Mouse (Mus musculus): Measurements from ENCODE around the gene Gm42791.

Gm42791 gene

GRCm38 (mm10) chr5:148976876-148977275 lies 18.1 kb downstream of the Gm42791 start:
- DNase-seq: no peak

DNA sequence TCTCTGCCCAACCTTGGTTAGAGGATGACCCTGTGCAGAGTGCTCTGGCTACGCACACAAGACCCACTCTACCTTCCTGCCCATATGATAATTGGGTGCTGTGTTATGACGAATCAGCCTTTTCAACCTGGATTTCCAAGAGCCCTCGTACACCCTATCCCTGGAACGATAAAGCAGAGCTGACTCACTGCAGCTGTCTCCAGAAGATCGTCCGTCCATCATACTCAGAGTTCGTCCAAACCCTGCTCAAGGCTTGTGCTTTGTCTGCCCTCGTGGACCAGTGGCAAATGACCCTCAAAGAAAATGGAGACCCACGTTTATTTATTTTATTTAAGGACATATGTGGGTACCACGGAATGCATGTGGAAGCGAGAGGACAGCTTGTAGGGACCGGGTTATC lies 19.9 kb downstream of the Gm42791 start:
- DNase-seq: no peak

DNA sequence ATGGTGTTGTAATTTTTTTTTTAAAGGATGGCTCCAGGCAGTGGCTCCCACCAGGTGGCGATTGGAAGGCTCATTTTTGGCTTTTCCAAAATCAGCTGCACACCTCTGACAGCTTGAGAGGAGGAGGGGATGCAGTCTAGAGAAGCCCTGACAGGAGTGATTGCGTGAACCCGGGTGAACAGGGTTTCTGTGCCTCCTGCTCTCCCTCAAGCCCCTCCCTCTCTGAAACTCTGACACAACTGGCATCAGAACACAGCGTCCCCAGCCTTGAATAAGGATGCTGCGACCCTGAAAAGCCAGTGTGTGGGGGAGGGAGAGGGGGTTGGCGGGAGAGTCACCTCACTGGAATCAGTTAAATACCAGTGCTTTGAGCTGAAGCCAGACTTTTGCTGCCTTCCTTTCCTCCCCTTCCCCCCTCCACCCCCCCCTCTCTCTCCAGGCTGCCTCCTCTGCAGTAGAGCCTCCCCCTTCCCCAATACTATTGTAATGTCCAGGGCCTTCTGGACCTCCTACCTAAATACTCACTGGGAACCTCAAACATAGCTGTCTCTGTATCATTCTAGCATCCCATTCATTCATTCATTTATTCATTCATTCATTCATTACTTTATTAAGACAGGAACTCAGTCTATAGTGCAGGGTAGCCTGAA lies 21.8 kb downstream of the Gm42791 start:
- no peak for DNase-seq

DNA sequence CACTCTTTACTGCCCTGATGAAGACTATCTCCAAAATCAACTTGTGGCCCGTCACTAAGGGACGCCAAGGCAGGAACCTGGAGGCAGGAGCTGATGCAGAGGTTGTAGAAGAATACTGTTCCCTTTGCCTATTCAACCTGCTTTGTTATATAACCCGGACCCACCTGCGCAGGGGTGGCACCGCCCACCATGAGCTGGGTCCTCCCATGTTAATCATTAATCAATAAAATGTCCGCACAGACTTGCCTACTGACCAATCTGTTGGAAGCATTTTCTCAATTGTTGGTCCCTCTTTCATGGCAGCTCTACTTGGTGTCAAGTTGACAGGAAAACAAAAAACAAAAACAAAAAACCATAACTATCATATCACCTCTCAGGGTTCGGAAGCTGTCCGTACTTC lies 22.8 kb downstream of the Gm42791 start:
- no peak for DNase-seq

DNA sequence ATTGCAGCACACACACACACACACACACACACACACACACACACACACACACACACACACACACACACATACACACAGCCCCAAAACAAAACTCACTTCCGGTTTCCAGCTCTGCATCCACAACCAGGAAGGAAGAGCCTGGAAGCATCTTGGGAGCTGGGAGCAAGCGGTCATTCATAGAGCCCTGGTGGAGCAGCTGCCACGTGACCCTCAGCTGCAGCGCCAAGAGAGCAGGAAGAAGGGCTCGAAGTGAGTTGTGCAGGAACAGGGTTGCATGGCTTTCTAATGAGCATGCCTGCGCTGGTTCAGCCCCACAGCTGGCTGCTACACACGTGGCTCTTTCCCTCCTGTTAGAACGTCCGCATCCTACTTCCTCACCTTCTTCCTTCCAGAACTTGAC lies 25.3 kb downstream of the Gm42791 start:
- peak; percentile 68 for DNase-seq

GRCm38 (mm10) chr5:148968958-148969576 lies 25.9 kb downstream of the Gm42791 start:
- peak; percentile 46 for DNase-seq

DNA sequence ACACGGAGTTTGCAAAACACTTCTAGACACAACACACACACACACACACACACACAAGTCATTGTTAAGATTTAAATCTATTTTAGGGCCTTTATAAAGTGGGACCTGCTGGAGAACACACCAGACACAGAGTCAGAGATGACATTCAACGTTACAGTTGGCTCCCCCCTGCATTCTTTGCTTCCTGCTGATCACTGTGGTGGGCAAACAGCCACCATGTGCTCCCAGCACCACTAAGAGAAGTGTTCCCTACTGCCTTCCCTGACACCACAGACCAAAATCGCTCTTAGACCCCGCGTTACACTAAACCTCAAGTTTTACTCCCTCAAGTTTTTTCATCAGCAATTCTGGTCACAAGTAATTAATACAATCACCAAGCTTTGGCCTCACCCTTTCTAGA lies 26.8 kb downstream of the Gm42791 start:
- no peak for DNase-seq

- no peak for DNase-seq
These were observed 28.6 kb downstream of the Gm42791 start for GRCm38 (mm10) chr5:148966395-148966794.

- no peak for DNase-seq
These were observed 29.1 kb downstream of the Gm42791 start for GRCm38 (mm10) chr5:148965691-148966333.

- no peak for DNase-seq
These were observed 29.8 kb downstream of the Gm42791 start for GRCm38 (mm10) chr5:148965089-148965591.

DNA sequence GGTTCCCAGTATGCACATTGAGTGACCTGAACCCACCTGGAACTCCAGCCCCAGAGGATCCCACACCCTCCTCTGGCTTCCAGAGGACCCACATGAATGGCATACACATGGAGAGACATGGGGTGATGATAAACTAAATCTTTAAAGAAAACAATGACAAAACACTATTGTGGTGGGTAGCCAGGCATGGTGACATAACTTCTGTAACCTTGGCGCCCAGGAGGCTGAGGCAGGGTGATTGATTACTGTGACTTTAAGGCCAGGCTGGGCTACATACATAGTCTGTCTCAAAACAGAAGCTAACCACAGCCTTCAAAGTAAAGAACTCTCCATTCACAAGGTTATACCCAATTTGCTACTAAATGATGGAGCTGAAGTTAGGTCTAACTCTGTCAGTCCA lies 30.7 kb downstream of the Gm42791 start:
- no peak for DNase-seq

DNA sequence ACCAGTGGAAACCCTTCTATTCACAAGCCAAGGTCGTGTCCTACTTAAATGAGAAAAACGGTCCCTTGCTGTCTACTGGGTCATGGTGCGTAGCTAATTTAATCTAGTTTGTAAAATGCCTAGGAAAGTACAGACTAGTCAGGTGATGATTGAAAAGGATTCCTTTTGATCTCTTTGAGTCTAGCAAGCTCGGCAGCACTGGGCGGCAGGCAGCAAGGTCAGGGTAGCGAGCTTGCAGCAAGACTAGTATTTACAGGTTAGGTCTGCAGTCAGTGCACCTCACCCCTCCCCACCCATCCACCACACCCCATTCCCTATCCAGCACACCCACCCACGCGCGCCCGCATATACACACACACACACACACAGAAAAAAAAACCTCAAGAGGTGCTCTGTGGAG lies 34.7 kb downstream of the Gm42791 start:
- peak; percentile 47 for DNase-seq

DNA sequence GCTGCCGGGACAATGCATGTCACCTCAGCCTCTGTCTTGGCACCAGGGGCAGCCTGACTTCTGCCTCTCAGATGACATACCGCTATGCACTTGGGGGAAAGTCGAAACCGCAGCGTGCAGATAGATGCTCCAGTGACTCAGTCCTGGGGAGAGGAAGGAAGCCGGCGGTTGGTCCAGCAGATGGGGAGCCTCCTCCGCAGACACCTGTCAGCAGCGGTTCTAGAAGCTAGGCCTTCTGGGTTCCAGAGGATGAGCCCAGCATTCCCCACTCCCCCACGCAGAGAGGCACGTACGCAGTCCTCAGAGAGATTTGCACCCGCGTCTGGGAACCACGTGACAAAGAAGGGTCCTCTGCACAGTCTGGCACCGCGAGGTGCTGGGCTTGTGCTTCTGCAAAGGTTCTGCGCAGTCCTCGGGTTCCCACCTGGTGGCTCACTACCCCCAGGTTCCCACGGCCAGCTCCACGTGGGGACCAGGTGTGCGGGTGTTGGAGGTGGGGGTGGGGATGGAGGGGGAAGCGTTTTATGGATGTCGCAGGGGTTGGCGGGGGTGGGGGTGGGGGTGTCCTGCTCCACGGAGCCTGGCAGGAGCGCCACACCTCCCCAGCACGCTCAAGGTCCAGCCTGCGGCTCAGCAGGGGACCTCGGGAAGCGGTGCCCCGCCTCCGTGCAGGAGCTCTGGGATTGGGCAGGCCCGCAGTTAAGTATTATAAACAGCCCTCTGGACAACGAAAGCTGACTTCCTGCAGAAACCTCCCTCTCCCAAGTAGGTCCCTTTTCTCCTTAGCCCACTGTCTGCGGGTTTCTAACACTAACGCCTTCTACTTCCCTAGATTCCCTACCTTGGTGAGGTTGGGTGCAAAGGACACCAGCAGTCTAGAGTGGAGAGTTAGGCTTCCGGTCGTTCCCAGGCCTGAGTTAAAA lies 35.6 kb downstream of the Gm42791 start:
- peak; percentile 91 for DNase-seq

GRCm38 (mm10) chr5:148958355-148958754 lies 36.6 kb downstream of the Gm42791 start:
- DNase-seq: peak; percentile 65

DNA sequence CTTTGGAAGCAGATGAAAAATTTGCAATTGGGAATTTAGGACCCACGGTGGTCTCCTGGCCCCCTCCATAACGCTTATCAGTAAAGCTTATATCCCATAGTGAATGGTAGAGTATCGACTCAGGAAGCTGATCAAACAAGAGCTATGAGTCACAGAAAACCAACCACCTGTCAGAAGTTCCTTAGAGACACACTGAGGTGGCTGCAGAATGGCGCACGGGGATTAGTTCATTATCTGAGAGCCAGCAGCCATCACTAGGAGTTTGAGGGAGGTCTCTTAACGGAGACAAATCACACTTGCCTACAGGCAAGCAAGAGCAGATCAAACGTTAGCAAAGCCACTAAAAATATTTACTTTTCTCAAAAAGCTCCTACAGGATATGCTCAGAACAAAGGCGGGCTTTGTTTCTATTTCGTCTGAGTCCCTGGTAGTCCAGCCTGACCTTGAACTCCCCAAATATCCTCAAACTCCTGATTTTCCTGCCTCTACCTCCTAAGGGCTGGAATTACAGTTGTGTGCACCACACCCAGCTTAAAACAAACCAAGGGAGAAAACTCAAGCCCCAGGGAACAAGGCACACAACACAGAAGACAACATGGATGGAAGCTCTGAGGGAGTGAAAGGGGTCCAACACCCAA lies 37.9 kb downstream of the Gm42791 start:
- no peak for DNase-seq

GRCm38 (mm10) chr5:148956091-148956490 lies 38.9 kb downstream of the Gm42791 start:
- DNase-seq: peak; percentile 38

- DNase-seq: no peak
These were observed 39.4 kb downstream of the Gm42791 start for GRCm38 (mm10) chr5:148955575-148955974.

DNA sequence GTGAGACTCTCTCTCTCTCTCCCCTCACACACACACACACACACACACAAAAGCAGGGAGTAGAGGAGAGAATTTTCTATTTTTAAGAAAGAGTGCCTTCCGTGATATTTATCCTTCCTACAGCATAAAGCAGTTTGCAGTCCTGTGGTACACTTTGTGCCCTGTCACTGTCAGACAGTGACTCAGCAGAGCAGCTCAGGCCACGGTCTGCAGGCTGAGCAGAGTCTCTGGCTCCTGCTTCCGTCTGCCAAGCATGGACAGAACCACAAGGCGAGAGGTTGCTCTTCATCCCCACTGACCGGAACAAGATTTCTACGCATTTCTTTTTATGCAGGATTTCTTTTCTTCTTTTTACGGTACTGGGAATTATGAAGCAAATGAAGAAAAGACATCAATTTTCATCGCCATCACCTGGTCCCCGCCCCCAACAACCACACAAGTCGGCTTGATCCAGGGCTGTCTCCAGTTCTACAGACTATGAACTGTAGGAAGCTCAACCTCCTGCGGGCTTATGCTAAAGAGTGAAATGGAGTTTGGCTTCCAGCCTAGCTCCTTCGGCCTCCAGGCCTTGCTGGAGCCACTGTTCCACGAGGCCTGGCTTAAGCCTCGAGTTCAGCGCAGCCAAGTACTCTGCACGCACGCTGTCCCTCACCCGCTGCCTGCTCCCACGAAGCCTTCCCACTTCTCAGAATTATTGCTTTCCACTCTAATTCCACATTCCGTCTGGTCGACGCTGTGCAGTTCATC lies 40.5 kb downstream of the Gm42791 start:
- DNase-seq: no peak

DNA sequence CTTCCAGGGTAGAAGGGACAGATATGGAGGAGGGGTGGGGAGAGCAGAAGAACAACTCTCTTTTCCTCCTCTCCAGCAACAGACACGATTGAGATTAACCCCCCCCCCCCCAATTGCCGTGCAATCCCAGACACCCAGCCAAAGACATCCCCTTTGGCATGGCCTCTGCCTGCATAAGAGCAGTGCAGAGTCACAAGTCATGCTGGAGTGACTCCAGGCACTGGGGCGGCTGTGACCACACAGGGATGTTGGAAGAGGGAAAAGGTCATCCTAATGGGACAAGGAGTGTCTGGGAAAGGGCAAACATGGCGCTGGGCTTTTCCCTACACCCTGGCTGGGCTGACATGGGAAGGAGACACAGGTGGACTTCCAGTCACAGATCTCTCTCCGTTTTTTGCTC lies 41.8 kb downstream of the Gm42791 start:
- DNase-seq: peak; percentile 68

DNA sequence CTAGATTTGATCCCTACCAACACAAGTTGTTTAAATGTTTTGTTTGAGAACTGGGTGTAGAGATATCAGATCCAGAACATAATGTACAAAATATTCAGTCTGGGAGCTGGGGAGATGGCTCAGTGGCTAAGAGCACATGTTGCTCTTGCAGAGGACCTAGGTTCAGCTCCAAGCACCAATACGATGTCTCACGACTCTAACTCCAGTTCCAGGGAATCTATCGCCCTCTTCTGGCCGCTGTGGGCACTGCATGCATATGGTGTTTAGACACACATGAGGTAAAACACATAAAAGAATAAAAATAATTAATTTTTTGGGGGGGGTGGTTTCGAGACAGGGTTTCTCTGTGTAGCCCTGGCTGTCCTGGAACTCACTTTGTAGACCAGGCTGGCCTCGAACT lies 42.5 kb downstream of the Gm42791 start:
- peak; percentile 52 for DNase-seq

- DNase-seq: no peak
These were observed 43.6 kb downstream of the Gm42791 start for GRCm38 (mm10) chr5:148951360-148951759.

- no peak for DNase-seq
These were observed 44.9 kb downstream of the Gm42791 start for GRCm38 (mm10) chr5:148950064-148950463.
